Mouse (Mus musculus): ENCODE data around the gene Lcmt1. TPM values are rescaled to one million over a fixed set of nuclear protein-coding genes. Genes with fewer than 3 reads are reported as not detected.

The Lcmt1 gene
- total RNA-seq, 4 experiments from 2014 or later, result 31.2 to 42.3 (median 35.5) TPM

DNA sequence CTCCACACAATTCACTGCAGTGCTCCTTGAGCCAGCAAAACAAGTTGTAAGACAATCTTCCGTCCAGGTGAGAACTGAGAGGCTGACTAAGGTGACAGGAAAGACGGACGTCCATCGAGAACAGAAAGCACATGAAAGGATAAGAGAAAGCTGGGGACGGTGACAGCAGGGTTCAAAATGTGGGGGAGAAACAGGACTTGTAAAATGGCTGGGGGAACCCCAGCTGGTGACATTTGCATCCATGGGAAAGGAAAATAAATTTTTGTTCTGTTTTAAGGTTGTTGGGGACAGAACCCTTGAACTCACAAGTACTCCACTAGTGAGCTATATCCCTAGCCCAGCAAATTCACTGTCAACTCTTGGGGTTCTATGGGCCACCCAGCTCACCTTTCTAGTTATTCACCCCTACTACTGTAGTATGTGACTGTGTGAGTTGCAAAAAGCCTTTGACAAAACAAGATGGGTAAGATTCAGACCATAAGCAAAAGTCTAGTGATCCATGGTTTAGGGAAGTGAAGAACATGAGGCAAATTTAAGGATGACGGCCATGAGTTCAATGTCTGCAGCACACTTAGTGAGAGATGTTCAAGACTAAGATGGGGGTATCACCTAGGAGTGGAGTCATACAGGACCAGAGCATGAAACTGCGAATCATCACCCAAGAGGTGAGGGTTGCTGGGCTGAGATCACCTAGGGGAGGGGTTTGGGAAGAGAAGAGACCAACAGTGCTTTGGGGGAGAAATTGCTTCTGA is 8.2 kb upstream of the Lcmt1 start:
- no peak for DNase-seq

DNA sequence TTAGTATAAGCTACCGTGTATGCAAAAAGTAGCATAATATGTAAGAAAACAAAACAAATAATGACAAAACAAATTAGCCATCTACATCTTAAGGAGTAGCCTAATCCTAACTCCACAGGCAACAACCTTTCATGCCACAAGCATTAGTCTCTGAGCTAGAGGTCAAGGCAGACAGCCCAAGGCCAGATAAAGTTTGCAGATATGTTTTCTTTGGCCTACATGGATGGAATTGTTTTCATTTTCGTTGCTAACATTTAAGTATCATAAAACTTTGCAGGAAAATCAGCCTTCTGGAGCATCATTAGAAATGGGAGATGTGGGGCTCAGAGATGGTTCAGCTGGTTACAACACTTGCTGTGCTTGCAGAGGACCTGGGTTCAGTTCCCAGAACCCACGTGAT is 6.8 kb upstream of the Lcmt1 start:
- DNase-seq, result peak; percentile 43

DNA sequence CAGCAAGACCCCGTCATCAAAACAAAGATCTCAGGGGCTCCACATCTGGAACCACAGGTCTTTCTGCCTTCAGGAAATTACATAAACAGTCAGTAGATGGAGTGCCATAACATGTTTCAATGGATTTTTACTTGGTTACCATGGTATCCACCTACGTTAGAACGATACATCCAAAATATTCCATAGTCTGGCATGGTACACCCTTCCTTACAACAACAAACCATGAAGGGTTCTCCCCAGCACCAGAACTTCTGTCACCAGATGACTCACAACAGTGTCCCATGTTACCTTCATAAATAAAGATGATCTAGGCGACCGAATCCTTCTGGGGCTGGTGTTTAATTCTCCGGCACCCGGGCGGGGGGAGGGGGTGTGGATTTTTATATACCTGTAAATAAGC is 5.6 kb upstream of the Lcmt1 start:
- DNase-seq, result no peak

DNA sequence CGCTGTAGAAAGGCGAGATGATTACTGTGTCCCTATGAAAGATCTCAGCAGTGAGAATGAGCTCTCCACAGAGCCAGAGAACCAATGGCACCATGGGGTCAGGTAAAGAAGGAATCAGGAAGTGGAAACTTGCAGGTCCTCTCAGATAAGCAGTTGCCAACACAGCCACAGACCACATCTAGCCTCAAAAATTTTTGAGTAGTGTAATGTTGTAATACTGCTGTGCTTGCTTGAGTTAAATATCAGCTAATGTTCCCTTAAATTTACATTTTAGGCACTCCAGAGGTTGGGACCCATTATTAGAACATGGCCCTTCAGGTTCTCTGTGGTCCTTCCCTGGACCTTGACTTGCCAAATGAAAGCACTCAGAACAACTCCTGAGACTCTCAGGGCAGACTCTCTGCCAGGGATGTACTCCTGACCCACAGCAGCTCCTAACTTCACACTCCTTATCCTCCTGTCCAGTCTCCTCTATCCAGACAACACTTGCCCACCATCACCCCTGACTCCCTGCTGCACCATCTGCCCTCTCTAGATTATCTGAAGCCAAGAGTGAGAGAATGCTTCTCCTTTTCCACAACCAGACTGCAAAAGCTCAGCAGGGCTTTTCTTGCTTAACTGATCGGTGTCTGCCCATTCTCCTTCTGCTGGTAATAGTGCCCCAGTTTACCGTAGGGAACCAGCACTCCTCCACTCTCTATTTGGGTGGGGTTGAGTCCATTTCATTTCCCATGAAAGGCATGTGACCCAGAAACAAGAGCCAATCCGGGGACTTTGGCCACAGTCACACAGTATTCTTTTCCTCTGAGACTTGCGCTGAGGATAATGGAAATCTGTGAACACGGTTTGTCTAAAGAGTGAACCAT is 3.5 kb upstream of the Lcmt1 start:
- DNase-seq, result no peak

DNA sequence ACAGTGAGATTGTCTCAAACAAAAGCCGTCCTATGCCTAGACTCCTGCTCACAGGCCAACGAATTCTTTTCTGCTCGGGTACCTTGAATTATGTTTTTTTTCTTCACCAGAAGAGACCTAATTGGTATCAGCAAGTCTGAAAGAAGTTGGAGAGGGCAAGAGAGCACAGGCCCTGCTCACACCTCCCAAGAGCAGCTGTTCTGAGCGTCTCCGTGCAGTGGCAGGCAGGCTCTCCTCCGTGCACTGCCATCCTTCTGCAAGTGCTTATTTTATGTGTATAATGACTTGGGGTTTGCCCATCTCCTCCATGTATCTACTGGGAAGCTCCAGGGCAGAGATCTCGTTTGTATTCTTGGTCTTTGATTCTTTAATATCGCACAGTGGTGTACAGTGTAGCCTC is 2.8 kb upstream of the Lcmt1 start:
- no peak for DNase-seq

DNA sequence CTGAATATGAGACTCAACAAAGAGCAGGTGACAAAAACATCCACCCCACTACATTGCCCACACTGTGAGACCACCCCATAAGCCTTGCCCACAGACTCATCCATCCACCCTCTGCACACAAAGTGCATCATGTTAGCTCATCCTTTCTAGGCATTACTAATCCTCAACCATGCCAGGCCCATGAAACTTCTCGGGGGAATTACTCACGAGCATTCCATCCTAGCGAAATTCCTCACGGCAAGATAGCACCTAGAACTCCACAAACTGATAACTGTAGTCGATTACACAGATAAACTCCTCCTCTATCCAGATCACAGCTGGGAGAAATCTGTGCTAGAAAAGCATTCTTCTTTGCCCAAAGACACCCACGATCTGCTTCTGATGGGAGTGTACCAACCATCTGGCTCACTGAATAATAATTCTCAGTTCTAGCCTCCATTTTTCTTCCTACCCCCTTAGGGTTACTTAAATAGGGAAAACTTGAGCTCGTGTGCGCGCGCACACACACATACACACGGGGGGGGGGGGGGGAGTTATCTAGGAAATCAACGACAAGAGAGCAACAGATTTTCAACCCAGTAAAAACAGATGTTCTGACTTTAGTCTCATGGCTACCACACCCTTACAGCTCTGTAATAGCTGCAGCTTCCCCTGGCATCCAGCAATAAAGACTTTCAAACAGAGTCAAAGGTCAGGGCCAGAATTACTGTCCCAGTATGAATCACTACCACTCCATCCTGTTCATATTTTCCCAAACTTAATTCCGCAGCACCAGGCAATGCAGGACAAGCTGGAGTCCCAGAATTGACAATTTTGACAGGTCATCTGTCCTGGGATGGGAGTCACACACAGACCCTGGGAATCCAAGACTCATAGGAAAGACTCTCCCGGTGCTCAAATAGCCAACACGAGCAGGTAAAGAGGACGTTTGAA is 2.1 kb upstream of the Lcmt1 start:
- no peak for DNase-seq

DNA sequence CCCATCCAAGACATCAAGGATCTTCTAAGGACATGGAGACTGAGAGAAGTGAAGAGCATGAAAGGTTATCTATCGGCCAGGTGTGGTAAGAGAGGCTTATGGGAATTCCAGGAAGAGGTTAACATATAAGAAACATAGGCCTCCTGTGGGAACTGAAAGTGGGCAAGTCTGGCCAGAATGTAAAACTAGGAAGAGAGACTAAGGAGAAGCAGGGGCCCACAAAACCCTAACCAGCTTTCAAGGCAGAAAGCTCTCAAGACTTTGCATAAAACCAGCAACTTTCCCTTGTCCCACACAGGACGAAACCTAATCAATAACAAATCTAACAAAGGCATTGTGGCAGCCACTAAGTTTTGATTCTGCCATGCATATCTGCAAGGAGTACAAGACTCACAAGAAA is 1.4 kb upstream of the Lcmt1 start:
- no peak for DNase-seq

DNA sequence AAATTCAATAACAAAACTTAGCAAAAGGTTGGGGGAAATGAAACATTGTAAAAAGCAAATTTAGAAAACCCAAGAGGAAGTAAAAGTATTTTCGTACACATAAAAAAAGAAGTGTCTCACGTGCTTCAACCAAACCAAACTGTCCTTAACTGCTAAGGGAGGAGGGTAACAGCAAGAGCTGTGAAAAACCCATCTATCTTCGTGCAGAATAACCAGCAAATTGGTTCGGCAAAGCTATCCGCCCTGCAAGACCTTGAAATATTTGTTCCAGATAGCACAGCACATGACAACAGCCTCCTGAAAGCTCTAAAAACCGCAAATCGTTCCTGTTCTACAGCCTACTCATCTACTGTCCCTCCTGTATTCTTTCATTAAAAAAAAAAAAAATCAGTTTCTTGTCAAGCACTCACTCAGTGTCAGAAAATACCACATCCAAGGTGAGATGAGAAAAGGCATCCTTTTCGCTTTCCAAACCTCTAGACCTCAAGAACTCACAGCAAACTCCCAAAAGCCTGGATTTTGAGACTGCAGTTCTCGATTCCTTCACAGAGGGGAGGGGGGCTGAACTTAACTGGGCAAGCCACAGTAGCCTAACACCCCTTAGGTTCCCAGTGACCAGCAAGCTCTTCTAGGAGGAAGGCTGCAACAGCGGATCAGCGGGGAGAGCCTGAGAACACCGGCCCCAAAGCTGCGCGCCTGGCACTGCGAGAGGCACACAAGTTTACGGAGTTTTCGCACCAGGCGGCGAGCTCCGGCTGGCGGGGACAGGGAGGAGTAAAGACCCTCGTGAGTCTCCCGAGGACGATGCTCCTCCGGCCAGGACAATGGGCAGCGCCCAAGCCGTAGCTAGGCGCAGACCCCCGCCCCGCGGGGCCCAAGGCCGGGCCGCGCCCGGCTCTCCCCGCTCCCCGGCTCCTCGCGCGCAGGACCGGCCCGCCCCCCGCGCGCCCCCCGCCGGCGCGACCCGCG is 522 bp upstream of the Lcmt1 start:
- DNase-seq, result peak; percentile 44

DNA sequence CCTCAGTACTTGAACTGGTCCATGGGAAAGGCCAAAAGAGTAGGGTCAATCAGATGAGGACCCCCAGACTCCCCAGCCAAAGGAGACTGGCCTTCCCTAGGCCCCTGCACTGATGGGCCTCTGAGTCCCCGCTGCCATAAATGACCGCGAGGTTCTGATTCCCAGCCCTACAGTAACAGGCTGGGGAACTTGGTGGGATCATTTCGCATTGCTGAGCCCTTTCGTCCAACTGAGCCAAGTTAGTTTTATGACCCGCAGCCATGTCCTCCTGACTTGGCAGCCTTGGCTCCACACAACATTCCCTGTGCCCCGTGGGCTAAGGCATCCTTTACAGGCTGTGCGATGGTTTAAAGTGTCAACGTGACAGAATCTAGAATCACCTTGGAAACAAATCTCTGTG is 1.1 kb downstream of the Lcmt1 start:
- DNase-seq, result no peak

DNA sequence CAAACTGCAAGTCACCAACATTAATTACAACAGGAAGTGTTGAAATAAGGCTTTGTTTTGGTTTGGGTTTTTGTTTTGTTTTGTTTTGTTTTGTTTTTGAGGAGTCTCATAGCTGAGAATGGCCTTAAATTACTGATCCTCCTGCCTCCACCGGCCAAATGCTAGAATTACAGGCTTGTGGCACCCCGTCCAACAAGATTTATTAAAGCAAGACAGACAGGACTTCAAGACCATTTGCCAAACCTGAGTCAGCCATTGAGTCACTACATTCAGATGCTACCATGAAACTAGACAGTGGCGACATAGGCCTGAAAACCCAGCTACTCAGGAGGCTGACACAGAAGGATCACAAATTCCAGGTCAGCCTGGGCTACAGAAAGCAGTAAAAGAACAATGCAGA is 1.9 kb downstream of the Lcmt1 start:
- DNase-seq, result peak; percentile 74

DNA sequence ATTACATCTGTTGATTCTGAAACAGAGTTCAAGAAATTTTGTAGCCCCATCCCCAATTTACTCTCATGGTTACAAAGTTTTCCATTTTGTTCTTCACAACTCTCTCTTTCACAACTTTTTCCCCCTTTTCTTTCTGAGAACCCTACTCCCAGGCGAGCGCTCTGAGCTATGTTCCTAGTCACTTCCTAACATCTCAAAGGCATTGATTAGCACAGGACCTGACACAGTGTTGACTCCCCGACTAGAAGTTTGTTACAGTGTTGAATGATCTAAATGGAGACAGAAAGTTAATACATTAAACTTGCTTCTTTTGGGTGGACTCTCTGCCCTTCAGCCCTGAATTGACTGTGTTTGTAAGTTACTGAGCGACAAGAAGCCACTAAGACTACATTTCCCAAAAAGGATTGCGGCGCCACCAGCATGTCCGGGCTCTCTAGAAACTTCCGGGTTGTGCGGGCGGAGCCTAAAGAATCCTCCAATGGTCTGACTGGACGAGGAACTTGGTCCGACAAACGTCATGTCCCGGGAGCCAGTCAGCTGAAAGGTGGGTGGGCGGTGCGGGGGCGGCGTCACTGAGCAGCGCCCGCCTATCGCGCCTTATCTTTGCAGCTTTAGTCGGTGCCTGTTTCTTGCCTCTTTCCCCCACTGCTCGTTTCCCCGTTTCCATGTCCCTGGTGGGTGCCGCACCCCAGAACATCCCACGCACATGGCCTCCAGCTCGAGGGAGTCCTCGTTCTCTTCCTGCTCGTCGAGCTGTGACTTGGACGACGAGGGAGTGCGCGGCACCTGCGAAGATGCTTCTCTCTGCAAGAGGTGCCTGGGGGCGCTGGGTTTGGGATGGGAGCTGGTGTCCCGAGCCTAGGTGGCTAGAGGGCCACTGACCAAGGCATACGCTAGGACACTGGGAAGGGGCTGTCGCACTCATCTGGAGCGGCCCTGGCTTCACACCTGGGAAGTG is 8.1 kb downstream of the Lcmt1 start:
- DNase-seq, result peak; percentile 96

DNA sequence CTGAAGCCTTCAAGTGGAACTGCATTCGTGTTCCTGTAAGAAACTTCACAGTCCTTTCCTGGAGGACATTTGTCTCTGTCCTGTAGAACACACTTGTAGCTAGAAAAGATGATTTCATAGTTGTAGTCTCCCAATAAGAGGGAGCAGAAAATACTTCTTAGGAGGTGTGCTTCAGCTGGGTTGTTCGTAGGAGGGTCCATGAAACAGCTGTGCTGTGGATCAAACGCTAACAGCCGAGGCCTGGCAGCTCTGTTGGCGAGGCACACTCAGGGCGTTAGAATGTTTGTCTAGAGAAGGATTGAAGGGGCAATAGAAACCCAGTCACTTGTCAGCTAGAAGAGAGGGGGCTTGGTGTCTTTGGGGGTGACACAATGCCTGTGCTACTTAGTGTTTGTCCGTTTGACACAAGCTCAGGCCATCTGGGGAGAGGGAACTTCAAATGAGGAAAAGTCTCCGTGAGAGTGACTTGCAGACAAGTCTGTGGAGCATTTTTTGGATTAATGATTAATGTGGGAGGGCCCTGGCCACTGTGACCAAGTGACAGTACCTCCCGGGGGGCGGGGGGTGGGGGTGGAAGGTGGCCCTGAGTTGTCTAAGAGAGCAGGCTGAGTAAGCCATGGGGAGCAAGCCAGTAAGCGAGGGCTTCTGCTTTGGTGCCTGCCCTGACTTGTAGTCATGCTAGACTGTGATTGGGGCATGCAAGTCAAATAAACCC is 16.3 kb downstream of the Lcmt1 start:
- no peak for DNase-seq

DNA sequence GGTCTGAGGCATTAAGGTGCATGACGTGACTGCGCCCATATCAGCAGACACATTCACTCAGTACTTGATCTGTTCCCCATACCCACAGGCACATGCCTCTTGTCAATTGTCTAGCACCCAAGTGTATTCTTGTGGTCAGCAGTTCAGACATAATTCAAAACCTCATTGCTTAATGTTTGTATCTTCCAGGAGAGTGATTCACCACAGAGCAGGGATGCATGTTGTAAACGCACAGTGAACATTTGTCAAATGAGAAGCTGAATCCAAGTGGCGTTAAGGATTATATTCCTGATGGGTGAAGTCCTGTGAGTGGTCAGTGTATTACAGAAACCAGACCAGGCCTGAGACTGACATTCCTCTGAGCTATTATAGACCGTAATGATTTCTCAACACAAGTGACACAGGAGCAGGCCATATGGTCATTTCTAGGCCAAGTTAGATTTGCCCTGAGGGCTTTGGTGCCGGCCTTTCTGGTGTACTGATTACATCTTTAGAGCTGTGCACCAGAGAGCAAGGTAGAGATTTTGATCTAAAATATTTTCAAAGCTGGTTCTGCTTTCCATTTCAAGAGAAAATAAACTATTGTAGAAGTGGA is 20.2 kb downstream of the Lcmt1 start:
- DNase-seq, result no peak

DNA sequence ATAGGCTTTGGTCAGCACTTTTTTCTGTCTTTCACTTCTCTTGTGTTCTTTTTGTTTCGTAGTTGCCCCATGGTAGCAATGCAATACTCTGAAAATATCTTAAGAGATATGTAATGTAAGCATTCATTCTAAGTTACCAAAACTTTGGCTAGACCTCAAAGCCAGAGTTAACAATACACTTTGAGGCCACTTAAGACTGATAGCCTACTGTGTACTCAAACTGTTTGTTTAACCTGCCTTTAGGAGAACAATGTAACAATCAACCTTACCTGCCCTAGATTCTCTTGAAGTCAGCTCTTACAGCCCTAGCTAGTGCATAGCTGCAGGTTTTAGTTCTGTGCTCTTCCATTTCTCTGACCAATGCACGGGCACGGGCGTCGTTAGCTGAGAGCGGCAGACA is 24.7 kb downstream of the Lcmt1 start:
- no peak for DNase-seq

DNA sequence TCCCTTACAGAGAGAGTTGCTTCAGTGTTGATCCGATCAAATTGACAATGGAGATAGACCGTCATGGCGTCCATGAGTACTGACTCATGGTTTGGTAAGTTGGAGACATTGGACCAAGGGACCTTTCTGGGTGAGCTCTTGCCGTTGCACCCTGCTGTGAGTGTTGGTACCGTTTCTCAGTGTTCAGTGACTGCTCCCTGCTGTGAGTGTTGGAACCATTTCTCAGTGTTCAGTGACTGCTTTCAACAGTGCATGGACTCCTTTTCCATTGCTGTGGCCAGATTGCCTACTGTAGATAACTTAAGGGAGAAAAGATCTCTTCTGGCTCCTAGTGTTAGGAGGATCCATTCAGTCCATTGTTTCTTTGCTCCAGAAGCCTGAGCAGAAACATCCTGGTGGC is 27.3 kb downstream of the Lcmt1 start:
- DNase-seq, result no peak

DNA sequence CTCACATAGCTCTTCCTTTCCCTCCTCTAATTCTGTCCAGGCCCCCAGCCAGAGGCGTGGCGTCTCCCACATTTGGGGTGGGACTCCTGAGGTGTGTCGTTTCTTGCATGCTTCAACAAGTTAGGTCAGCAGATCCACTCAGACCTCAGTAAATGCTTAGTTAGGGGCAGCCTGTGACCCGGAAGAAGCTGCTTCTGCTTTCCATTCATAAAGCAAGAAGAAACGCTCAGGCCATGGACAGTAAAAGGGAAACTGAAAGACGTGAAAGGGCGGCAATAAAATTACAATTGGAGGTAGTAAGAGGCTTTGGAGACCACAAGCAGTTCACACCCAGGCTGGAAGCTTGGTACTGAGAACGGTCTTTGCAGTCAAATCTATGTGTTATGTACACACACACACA is 27.8 kb downstream of the Lcmt1 start:
- no peak for DNase-seq

DNA sequence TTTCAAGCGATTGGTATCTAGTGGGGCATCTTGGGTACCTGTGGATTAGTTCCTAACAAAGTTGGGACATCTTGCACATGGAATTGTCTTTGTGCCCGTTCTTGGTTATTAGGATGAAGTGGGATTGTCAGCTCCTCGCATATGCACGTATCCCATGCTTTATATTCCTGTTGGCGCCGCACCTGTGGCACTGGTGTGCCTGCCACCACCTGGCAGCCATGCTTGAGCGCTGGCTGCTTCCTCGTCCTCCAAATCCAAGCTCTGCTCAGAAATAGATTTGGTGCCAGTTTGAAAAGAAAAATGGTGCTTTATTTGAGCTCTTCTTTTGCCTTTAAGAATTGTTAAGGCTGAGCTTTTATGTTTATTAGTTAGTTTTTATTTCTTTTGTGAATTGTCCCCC is 28.3 kb downstream of the Lcmt1 start:
- no peak for DNase-seq

DNA sequence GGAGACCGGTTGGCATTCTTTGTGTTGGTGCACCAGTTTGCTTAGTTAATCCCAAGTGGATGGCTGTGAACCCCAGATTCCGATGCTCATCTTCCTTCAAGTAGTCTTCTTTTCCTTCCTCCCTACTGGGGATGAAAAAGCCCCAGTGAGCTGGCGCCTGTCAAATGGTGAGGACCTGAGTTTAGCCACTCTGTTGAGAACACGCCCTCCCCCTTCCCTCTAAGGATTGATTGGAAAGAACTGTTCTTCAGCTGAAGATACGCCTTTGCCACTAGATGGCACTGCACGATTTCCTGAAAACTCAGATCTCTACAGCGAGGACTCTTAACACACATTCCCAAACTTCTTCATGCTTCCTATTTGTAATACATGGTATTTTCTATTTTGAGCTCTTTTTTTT is 29.2 kb downstream of the Lcmt1 start:
- DNase-seq, result peak; percentile 29

DNA sequence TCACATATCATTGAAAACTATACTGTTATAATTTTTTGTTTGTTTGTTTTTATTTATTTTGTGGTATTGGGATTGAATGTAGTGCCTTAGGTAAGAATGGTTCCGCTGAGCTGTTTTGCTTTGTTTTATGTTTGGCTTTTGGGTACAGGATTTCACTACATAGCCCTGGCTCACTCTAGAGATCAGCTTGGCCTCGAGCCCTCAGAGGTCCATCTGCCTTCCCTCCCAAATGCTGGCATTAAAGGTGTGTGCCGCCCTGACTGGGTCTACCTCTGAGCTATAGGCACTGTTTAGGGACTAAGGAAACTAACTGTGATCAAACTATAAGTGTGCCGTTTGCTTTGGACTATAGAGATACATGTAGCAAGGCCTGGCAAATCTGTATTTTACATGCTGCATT is 29.7 kb downstream of the Lcmt1 start:
- no peak for DNase-seq

Measured in adrenal gland, adult 8-10 months (tissue).